Mouse (Mus musculus) left cerebral cortex, adult 2 months (tissue): Measurements from ENCODE around the gene Inpp1. TPM values are rescaled to one million over a fixed set of nuclear protein-coding genes. Genes with fewer than 3 reads are reported as not detected.

Experiments used
- DNase-seq, 2 experiments: peaks; one replicate each; pipeline ENCODE4 v3.0.0; 2021 to 2022; ENCODE audit warnings: low spot score in 2 of 2, mixed read lengths in 1 of 2; ENCODE audit errors: extremely low spot score in 1 of 2
- H3K27ac ChIP-seq: fragments of 200-600 bp; 2 replicates; pipeline ENCODE4 v1.8.1; 2022
- H3K4me3 ChIP-seq: fragments of 200-600 bp; 2 replicates; pipeline ENCODE4 v1.8.1; 2022
- CTCF ChIP-seq: fragments of 200-600 bp; IDR thresholded peaks from 2 replicates; pipeline ENCODE4 v1.8.1; 2022; ENCODE audit warnings: antibody characterized with exemption, mild to moderate bottlenecking, moderate library complexity
- intact Hi-C: fragments of 180-260 bp; cut with DNase I; formaldehyde crosslinking; loops from one replicate; pipeline ENCODE4 v1.15.1; 2025
- total RNA-seq, 2 experiments: library from RNA; stranded (reverse); gene quantifications; 2 replicates each; pipeline ENCODE4 v1.2.3; 2021

Gene Inpp1
- total RNA-seq, 2 experiments from 2014 or later, result 35.3 to 36.2 TPM

DNA sequence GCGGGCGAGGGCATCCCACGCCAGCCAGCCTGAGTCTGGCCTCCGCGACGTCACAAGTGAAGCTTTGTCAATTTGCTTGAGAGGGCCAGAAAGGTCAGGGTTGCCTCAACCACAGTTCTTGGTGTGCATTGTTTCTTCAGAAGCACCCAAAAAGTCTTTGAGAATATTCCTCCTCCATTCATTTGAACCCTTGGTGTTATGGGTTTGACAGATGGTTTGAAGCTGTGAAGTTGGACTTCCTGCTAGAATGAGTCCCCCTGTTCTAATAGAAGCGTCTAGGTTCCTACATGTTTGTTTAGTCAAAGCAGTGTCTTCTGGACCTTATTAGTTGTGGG is 292 bp upstream of the Inpp1 start:
- H3K4me3 ChIP-seq, result peak overlapping the region; percentile 95
- H3K27ac ChIP-seq, result peak overlapping the region; percentile 99
- DNase-seq, result no peak
- intact Hi-C loops, result loop anchor here (2.0 kb wide), 1 partner anchor 27 kb away; the partner anchor contains the start of gene Hibch
- TF ChIP-seq CTCF, result no peak

DNA sequence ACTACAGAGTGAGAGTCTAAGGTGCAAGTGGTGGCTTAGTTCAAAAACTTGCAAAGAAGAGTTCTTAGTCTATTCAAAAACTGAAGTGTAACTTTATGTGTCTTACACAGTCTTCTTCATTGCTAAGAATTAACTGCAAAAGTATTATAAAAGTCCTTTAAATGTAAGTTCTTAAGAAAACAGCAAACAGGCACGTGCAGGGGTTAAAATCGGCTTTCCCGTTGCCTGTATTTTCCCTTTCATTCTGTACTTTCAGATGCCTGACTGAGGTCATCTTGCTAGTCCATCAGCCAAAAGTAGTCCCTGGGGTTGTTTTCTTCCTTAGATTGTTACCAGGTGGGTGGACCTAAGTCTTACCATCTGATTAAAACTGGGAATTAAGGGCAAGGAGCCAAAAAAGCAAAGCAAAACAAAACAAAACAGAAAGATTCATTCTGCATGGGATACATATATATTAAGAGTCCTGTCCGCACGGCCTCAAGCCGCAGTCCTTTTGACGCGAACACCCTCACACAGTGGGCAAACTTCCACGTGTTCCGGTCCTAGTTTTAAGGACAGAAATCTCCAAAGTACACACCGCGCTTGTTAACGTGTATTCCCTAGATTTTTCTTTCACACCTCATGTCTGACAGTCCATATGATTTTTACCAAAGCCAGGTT is 1.1 kb downstream of the Inpp1 start:
- no peak for TF ChIP-seq CTCF
- no peak for DNase-seq
- Histone ChIP-seq H3K4me3 (peak overlapping the region; percentile 95), H3K27ac (peak overlapping the region; percentile 99)
- intact Hi-C loops, result loop anchor here (2.0 kb wide), 1 partner anchor 28 kb away; the partner anchor contains the start of gene Hibch

DNA sequence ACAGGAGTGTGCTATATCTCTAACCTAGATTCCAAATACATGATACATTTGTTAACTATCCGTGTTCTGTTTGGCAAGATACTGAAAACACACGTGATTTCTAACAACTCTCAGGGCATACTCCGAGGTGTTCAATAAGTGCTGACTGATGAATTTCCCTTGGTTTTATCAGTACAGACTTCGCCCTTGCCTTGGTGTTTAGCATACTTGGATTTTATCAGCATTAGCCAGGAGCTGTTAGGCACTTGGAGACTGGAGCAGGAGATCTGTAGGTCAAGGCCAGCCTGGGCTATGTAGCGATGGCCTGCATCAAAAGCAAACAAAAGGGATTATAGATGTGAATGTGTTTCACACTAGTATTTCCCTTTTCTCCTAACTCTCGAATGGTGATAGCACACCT is 9.0 kb downstream of the Inpp1 start:
- intact Hi-C loops, result no loop called here
- Histone ChIP-seq H3K27ac (no peak overlapping the region), H3K4me3 (no peak overlapping the region)
- DNase-seq, result no peak
- no peak for TF ChIP-seq CTCF

DNA sequence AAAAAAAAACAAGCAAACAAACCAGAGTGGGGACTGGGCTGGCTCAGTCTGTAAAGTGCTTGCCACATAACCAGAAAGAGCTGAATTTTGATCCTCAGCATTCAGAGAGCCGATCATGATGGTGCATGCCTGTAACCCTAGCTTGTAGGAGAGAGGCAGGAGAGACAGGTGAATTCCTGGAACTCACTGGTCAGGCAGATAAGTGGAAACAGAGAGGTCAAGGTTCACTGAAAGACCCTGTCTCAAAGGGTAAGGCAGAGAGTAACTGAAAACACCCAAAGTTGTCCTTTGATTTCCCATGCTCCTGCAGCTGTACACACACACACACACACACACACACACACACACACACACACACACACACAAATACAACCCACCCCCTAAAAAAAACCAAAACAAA is 12.4 kb downstream of the Inpp1 start:
- DNase-seq, result no peak
- no peak overlapping the region for H3K4me3 ChIP-seq
- TF ChIP-seq CTCF, result no peak
- H3K27ac ChIP-seq, result no peak overlapping the region
- intact Hi-C loops, result no loop called here

DNA sequence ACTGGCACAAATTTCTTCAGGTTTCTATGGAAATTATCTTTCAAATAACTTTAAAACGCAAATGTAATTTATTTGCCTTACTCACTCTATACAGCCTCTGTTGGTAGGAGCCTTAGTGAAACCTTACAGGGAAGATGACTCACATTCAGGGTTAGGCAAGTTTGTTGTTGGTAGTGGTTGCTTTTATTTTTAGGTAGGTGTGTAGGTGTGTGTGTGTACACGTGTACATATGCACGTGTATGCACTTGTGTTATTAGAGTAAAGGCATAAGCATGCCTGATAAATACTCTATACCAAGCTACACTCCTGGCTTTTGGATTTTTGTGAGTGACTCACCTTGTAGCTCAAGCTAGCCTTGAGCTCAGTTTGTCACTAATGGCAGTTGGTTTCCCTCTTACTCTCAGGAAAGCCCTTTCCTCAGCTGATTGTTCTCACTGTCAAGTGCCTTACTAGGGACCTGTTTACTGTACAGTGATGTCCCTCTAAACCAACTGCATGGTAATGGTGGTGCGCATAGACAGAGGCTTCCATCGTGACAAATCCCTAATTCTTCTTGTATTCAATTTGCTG is 15.0 kb downstream of the Inpp1 start:
- TF ChIP-seq CTCF, result no peak
- Histone ChIP-seq H3K27ac (no peak overlapping the region), H3K4me3 (no peak overlapping the region)
- DNase-seq, result peak in 1 of 2 experiments; percentile 5
- intact Hi-C loops, result no loop called here

DNA sequence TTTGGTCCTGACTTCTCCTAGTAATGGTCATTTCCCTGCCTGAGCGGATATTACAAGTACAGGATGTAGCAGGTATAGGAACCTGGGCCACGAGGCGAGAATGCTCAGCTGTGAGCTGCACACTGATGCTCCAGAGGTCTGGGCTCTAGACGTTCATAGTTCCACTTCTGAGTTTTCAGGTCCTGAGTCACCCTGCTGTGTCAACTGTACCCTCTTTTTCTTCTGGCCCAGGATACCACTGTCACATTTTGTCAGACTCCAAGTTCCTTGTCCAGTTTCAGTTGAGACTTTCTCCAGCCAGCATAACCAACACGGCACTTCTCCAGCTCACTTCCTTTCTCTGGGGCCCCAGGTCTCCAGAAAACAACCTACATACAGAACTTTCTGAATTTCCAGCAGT is 15.8 kb downstream of the Inpp1 start:
- H3K4me3 ChIP-seq, result no peak overlapping the region
- no peak overlapping the region for H3K27ac ChIP-seq
- peak in 1 of 2 experiments; percentile 5 for DNase-seq
- no peak for TF ChIP-seq CTCF
- intact Hi-C loops, result no loop called here

DNA sequence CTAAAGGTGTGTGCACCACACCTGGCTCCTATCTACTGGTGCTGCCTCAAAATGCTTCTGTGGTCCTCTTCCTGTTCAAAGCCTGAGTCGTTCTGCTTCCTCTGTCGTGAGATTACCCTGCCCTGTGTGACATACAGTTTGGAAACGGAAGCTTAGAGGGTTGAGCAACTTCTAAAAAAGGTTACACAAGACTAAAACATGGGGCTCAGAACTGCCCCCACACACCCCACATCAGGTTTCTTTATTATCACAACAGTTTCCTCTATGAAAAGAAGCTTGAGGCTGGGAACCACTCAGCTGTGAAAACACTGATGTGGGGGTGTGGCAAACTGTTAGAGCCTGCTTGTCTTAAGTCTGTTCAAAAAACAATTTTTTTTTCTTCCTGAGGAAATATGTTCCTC is 17.1 kb downstream of the Inpp1 start:
- H3K27ac ChIP-seq, result no peak overlapping the region; the same call in 1 of the 2 replicates
- intact Hi-C loops, result no loop called here
- H3K4me3 ChIP-seq, result no peak overlapping the region
- DNase-seq, result peak in 1 of 2 experiments; percentile 10
- TF ChIP-seq CTCF, result no peak

DNA sequence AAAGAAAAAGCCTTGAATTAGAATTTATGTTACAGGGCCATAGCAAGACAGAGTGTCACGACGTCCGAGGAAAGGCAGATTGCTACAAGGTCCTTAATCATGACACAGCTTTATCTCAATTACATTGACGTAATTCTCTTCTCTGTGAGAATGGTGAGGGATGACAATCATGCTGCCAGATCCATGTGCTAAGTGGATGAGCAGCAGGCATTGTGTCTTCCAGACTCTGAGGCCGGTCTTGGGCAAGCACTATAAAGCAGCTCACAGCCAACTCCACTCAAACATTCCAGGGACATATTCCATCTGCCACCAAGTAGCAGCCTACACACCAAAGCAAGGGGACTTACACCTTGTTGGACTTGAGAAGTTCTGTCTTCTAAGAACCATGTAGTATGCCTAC is 17.7 kb downstream of the Inpp1 start:
- TF ChIP-seq CTCF, result no peak
- intact Hi-C loops, result no loop called here
- DNase-seq, result no peak
- Histone ChIP-seq H3K27ac (peak overlapping the region; percentile 70; the same call in 1 of the 2 replicates), H3K4me3 (peak overlapping the region; percentile 12; the same call in 1 of the 2 replicates)

DNA sequence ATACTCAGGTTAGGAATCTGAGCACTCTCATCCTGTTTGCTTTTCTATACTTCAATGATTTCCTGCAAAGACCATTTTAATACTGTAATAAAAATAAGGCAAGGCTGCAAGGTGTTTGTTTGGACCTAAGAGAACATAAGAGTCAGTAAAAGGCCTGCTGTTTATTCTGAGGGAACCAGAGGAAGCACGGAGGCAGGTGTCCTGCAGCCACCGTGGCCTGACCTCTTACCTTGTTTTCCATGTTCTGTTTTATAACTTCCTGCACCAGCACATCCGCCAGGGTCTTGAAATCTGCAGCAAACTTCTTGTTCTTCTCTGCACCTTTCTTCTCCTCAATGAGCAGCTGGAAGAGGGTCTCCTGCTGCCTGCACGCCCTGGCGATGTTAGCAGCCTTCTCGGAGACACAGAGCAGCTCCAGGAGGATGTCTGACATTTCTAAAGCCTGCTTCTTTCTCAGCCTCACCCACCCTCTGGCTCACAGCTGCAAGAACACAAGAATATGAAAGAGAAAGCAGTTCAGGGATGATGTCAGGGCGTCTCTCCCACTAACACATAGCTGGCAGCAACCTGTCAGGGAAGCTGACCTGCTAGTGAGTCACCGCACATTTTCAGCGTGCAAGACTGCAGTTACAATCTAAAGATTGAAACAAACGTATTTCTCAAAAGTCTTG is 18.3 kb downstream of the Inpp1 start:
- intact Hi-C loops, result no loop called here
- Histone ChIP-seq H3K4me3 (peak overlapping the region; percentile 12), H3K27ac (peak overlapping the region; percentile 70)
- no peak for TF ChIP-seq CTCF
- DNase-seq, result peak; percentile 36 to 55

DNA sequence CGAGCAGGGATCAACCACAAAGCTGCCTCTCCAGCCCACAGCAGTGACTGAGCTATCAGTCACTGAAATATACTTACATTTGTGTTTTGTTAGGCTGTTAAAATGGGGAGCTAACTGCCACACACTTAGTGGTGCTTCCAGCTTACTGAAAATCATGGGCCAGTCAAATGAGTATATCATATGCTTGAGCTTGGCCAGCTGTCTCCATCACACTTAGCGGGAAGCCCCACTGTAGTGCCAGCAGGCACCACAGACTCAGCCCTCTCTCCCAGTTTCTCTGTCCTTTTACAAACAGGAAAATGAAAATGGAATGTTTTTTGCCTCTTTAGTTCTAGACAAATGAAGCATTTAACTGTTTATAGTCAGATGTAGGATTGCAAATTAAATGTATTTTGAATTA is 21.6 kb downstream of the Inpp1 start:
- TF ChIP-seq CTCF, result no peak
- Histone ChIP-seq H3K27ac (no peak overlapping the region), H3K4me3 (no peak overlapping the region)
- intact Hi-C loops, result no loop called here
- no peak for DNase-seq

DNA sequence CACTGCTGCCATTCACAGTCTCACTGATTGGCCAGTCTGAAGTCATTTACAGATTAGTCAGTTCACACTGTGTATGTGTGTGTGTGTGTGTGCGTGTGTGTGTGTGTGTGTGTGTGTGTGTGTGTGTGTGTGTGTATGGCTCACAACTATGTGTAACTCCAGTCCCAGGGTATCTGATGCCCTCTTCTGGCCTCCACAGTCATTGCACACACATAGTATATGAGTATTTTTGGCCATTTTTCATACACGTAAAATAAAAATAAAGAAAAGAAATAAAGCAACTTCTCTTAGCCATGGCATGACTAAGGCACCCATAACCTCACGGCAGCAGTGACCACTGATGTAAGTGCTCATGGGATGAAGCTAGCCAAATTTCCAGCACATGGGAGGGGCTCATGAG is 23.8 kb downstream of the Inpp1 start:
- intact Hi-C loops, result no loop called here
- DNase-seq, result no peak
- TF ChIP-seq CTCF, result peak; percentile 19
- H3K27ac ChIP-seq, result no peak overlapping the region
- no peak overlapping the region for H3K4me3 ChIP-seq

DNA sequence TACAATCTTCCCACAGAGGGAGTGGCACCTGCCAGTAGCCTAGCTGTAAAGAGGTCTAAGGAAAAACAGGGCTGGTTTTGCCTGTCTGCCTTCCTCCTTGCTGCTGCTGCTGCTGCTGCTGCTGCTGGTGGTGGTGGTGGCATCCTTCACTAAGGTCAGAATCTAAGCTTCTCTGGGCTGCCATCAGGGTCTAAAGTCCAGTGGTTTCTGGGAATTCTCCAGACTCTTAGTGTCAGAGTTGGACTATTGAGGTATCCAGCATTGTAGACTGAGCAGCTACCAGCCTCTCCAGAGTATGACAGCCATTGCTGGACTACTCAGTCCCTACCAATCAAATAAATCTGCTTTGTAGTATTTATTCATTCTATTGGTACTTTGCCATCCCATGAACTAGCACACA is 24.8 kb downstream of the Inpp1 start:
- intact Hi-C loops, result no loop called here
- Histone ChIP-seq H3K27ac (no peak overlapping the region), H3K4me3 (no peak overlapping the region)
- DNase-seq, result no peak
- no peak for TF ChIP-seq CTCF
